Mouse (Mus musculus) G1E (cell line): ENCODE measurements around the gene Vrk1.

ENCODE experiments used
- CTCF ChIP-seq: IDR thresholded peaks from 2 replicates; pipeline ENCODE4 v1.5.1; 2012; ENCODE audit warnings: low read depth, low read length, inconsistent platforms, mixed read lengths
- GATA1 ChIP-seq: IDR thresholded peaks from 2 replicates; pipeline ENCODE4 v1.6.1; 2012; ENCODE audit warnings: borderline replicate concordance, low read length, inconsistent platforms, mixed read lengths
- GATA2 ChIP-seq: IDR thresholded peaks from 2 replicates; pipeline ENCODE4 v1.6.1; 2012; ENCODE audit warnings: low read depth, low read length, inconsistent platforms, borderline replicate concordance
- POLR2AphosphoS5 ChIP-seq: IDR thresholded peaks from 2 replicates; pipeline ENCODE4 v1.6.1; 2012; ENCODE audit warnings: low read depth, low read length, inconsistent platforms; ENCODE audit not compliant: insufficient replicate concordance
- TAL1 ChIP-seq: conservative IDR thresholded peaks from 2 replicates; pipeline ENCODE4 v1.6.1; 2012; ENCODE audit warnings: low read depth, low read length, inconsistent platforms, mixed read lengths

DNA sequence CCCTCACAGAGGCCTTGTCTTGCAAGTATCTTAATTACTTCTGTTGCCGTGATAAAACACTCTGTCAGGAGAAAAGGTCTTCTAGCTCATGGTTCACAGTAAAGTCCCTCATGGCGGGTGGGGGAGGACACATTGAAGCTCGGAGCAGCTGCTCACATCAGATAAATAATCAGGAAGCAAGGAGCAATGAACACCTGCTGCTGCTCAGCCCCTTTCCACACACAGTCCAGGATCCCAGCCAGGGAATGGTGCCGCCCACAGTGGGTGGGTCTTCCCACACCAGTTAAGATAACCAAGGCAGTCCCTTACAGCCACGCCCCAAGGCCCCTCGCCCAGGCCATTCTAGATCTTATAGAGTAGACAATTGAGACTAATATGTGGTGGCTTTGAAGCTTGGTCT, 3.8 kb upstream of the Vrk1 start:
- TF ChIP-seq CTCF: no peak
- no peak for TF ChIP-seq GATA2
- TF ChIP-seq GATA1: no peak
- no peak for TF ChIP-seq POLR2AphosphoS5
- peak; percentile 82 for TF ChIP-seq TAL1
